Mouse (Mus musculus): ENCODE results near the gene Hectd2. TPM values are rescaled to one million over a fixed set of nuclear protein-coding genes. Genes with fewer than 3 reads are reported as not detected.

Gene Hectd2
- polyA plus RNA-seq, 1 experiment from 2014 or later: 1.9 TPM

- Histone ChIP-seq H3K9me3 (no peaks in the 10 kb centered on the region), H3K4me1 (replicated peaks) (no peaks in the 10 kb centered on the region), H3K36me3 (no peaks in the 10 kb centered on the region), H3K27me3 (no peaks in the 10 kb centered on the region), H3K4me3 (replicated peaks) (no peak overlapping the region), H3K27ac (no peak overlapping the region), H3K9ac (replicated peaks) (no peak overlapping the region), H3K4me2 (no peak overlapping the region)
- no peak for ATAC-seq (ENCODE audit: insufficient number of reproducible peaks, insufficient read depth, low FRiP score, low TSS enrichment, low read depth)
- whole genome bisulfite sequencing: 70% methylated on average over 2 of the region's 2 CpGs
Observed at GRCm38 (mm10) chr19:36564396-36564795, 10.0 kb downstream of the Hectd2 start.

GRCm38 (mm10) chr19:36573986-36574385 is 19.5 kb downstream of the Hectd2 start:
- Histone ChIP-seq H3K4me2 (no peak overlapping the region), H3K9ac (replicated peaks) (no peak overlapping the region), H3K27me3 (no peaks in the 10 kb centered on the region), H3K4me1 (replicated peaks) (no peaks in the 10 kb centered on the region), H3K4me3 (replicated peaks) (no peak overlapping the region), H3K27ac (no peak overlapping the region), H3K9me3 (no peaks in the 10 kb centered on the region), H3K36me3 (no peaks in the 10 kb centered on the region)
- no peak for ATAC-seq (ENCODE audit: insufficient number of reproducible peaks, insufficient read depth, low FRiP score, low TSS enrichment, low read depth)
- WGBS: 46% methylated on average over 3 of the region's 3 CpGs

GRCm38 (mm10) chr19:36575159-36575558 is 20.7 kb downstream of the Hectd2 start:
- Histone ChIP-seq H3K9me3 (no peaks in the 10 kb centered on the region), H3K27ac (no peak overlapping the region), H3K4me3 (replicated peaks) (no peak overlapping the region), H3K36me3 (no peaks in the 10 kb centered on the region), H3K27me3 (no peaks in the 10 kb centered on the region), H3K9ac (replicated peaks) (no peak overlapping the region), H3K4me2 (no peak overlapping the region), H3K4me1 (replicated peaks) (no peaks in the 10 kb centered on the region)
- ATAC-seq (ENCODE audit: insufficient number of reproducible peaks, insufficient read depth, low FRiP score, low TSS enrichment, low read depth): no peak
- 82% methylated on average over 6 of the region's 6 CpGs for WGBS

GRCm38 (mm10) chr19:36580874-36581273 is 26.4 kb downstream of the Hectd2 start:
- Histone ChIP-seq H3K4me2 (no peak overlapping the region), H3K4me1 (replicated peaks) (no peaks in the 10 kb centered on the region), H3K27ac (no peak overlapping the region), H3K36me3 (no peaks in the 10 kb centered on the region), H3K9me3 (no peaks in the 10 kb centered on the region), H3K27me3 (no peaks in the 10 kb centered on the region), H3K9ac (replicated peaks) (no peak overlapping the region), H3K4me3 (replicated peaks) (no peak overlapping the region)
- ATAC-seq (ENCODE audit: insufficient number of reproducible peaks, insufficient read depth, low FRiP score, low TSS enrichment, low read depth): no peak
- WGBS: 79% methylated on average over 3 of the region's 3 CpGs

GRCm38 (mm10) chr19:36582116-36582515 is 27.7 kb downstream of the Hectd2 start:
- ATAC-seq (ENCODE audit: insufficient number of reproducible peaks, insufficient read depth, low FRiP score, low TSS enrichment, low read depth): no peak
- Histone ChIP-seq H3K27ac (no peak overlapping the region), H3K9ac (replicated peaks) (no peak overlapping the region), H3K4me1 (replicated peaks) (no peaks in the 10 kb centered on the region), H3K27me3 (no peaks in the 10 kb centered on the region), H3K36me3 (no peaks in the 10 kb centered on the region), H3K4me2 (no peak overlapping the region), H3K9me3 (no peaks in the 10 kb centered on the region), H3K4me3 (replicated peaks) (no peak overlapping the region)
- 91% methylated on average over 1 of the region's 1 CpGs for WGBS

- Histone ChIP-seq H3K36me3 (no peaks in the 10 kb centered on the region), H3K4me1 (replicated peaks) (no peaks in the 10 kb centered on the region), H3K27me3 (no peaks in the 10 kb centered on the region), H3K4me2 (no peak overlapping the region), H3K4me3 (replicated peaks) (no peak overlapping the region), H3K9ac (replicated peaks) (no peak overlapping the region), H3K27ac (no peak overlapping the region), H3K9me3 (no peaks in the 10 kb centered on the region)
- ATAC-seq (ENCODE audit: insufficient number of reproducible peaks, insufficient read depth, low FRiP score, low TSS enrichment, low read depth): no peak
- WGBS: 91% methylated on average over 1 of the region's 1 CpGs
Observed at GRCm38 (mm10) chr19:36585505-36585904, 31.1 kb downstream of the Hectd2 start.

GRCm38 (mm10) chr19:36594409-36594808 is 40.0 kb downstream of the Hectd2 start:
- no peaks in the 10 kb centered on the region for H3K27me3 ChIP-seq
- H3K4me3 ChIP-seq (replicated peaks): no peak overlapping the region
- no peak for ATAC-seq (ENCODE audit: insufficient number of reproducible peaks, insufficient read depth, low FRiP score, low TSS enrichment, low read depth)
- H3K36me3 ChIP-seq: no peaks in the 10 kb centered on the region
- H3K9ac ChIP-seq (replicated peaks): no peak overlapping the region
- H3K27ac ChIP-seq: no peak overlapping the region
- H3K4me2 ChIP-seq: no peak overlapping the region
- H3K4me1 ChIP-seq (replicated peaks): no peaks in the 10 kb centered on the region
- no peaks in the 10 kb centered on the region for H3K9me3 ChIP-seq
- 92% methylated on average over 1 of the region's 1 CpGs for WGBS

GRCm38 (mm10) chr19:36601869-36602268 is 47.4 kb downstream of the Hectd2 start:
- no peak overlapping the region for H3K4me2 ChIP-seq
- H3K9ac ChIP-seq (replicated peaks): no peak overlapping the region
- WGBS: 91% methylated on average over 8 of the region's 8 CpGs
- no peaks in the 10 kb centered on the region for H3K27me3 ChIP-seq
- no peak for ATAC-seq (ENCODE audit: insufficient number of reproducible peaks, insufficient read depth, low FRiP score, low TSS enrichment, low read depth)
- no peaks in the 10 kb centered on the region for H3K36me3 ChIP-seq
- H3K27ac ChIP-seq: no peak overlapping the region
- no peaks in the 10 kb centered on the region for H3K4me1 ChIP-seq (replicated peaks)
- no peak overlapping the region for H3K4me3 ChIP-seq (replicated peaks)
- no peaks in the 10 kb centered on the region for H3K9me3 ChIP-seq

- no peak overlapping the region for H3K9ac ChIP-seq (replicated peaks)
- no peaks in the 10 kb centered on the region for H3K4me1 ChIP-seq (replicated peaks)
- H3K36me3 ChIP-seq: no peaks in the 10 kb centered on the region
- 74% methylated on average over 11 of the region's 11 CpGs for WGBS
- no peak overlapping the region for H3K4me2 ChIP-seq
- H3K27me3 ChIP-seq: no peaks in the 10 kb centered on the region
- no peak overlapping the region for H3K27ac ChIP-seq
- H3K9me3 ChIP-seq: no peaks in the 10 kb centered on the region
- no peak for ATAC-seq (ENCODE audit: insufficient number of reproducible peaks, insufficient read depth, low FRiP score, low TSS enrichment, low read depth)
- H3K4me3 ChIP-seq (replicated peaks): no peak overlapping the region
Observed at GRCm38 (mm10) chr19:36602535-36603312, 48.3 kb downstream of the Hectd2 start.

GRCm38 (mm10) chr19:36606270-36606669 is 51.8 kb downstream of the Hectd2 start:
- Histone ChIP-seq H3K4me3 (replicated peaks) (no peak overlapping the region), H3K4me1 (replicated peaks) (no peaks in the 10 kb centered on the region), H3K4me2 (no peak overlapping the region), H3K9me3 (no peaks in the 10 kb centered on the region), H3K9ac (replicated peaks) (no peak overlapping the region), H3K27me3 (no peaks in the 10 kb centered on the region), H3K27ac (no peak overlapping the region), H3K36me3 (no peaks in the 10 kb centered on the region)
- no peak for ATAC-seq (ENCODE audit: insufficient number of reproducible peaks, insufficient read depth, low FRiP score, low TSS enrichment, low read depth)
- 36% methylated on average over 1 of the region's 1 CpGs for WGBS

- ATAC-seq (ENCODE audit: insufficient number of reproducible peaks, insufficient read depth, low FRiP score, low TSS enrichment, low read depth): no peak
- H3K9me3 ChIP-seq: no peaks in the 10 kb centered on the region
- H3K27ac ChIP-seq: no peak overlapping the region
- no peak overlapping the region for H3K4me2 ChIP-seq
- 56% methylated on average over 3 of the region's 3 CpGs for WGBS
- no peaks in the 10 kb centered on the region for H3K4me1 ChIP-seq (replicated peaks)
- no peaks in the 10 kb centered on the region for H3K27me3 ChIP-seq
- H3K9ac ChIP-seq (replicated peaks): no peak overlapping the region
- no peak overlapping the region for H3K4me3 ChIP-seq (replicated peaks)
- H3K36me3 ChIP-seq: no peaks in the 10 kb centered on the region
Observed at GRCm38 (mm10) chr19:36609229-36609628, 54.8 kb downstream of the Hectd2 start.

GRCm38 (mm10) chr19:36610309-36610708 is 55.9 kb downstream of the Hectd2 start:
- Histone ChIP-seq H3K9me3 (no peaks in the 10 kb centered on the region), H3K27me3 (no peaks in the 10 kb centered on the region), H3K9ac (replicated peaks) (no peak overlapping the region), H3K4me2 (no peak overlapping the region), H3K4me1 (replicated peaks) (no peaks in the 10 kb centered on the region), H3K36me3 (no peaks in the 10 kb centered on the region), H3K27ac (no peak overlapping the region), H3K4me3 (replicated peaks) (no peak overlapping the region)
- no peak for ATAC-seq (ENCODE audit: insufficient number of reproducible peaks, insufficient read depth, low FRiP score, low TSS enrichment, low read depth)
- 67% methylated on average over 2 of the region's 2 CpGs for WGBS
